Mouse (Mus musculus) CD8-positive naive resting alpha-beta T cell, adult 2 months (primary cell): ENCODE results near the gene Dglucy.
A peak's percentile ranks its signal among the peaks of the same experiment; 100 is the strongest.

ENCODE experiments used
- DNase-seq, 2 experiments: peaks; one replicate each; pipeline ENCODE4 v3.0.0; 2022; ENCODE audit warnings: low read depth in 2 of 2, low spot score in 2 of 2

Dglucy gene

DNA sequence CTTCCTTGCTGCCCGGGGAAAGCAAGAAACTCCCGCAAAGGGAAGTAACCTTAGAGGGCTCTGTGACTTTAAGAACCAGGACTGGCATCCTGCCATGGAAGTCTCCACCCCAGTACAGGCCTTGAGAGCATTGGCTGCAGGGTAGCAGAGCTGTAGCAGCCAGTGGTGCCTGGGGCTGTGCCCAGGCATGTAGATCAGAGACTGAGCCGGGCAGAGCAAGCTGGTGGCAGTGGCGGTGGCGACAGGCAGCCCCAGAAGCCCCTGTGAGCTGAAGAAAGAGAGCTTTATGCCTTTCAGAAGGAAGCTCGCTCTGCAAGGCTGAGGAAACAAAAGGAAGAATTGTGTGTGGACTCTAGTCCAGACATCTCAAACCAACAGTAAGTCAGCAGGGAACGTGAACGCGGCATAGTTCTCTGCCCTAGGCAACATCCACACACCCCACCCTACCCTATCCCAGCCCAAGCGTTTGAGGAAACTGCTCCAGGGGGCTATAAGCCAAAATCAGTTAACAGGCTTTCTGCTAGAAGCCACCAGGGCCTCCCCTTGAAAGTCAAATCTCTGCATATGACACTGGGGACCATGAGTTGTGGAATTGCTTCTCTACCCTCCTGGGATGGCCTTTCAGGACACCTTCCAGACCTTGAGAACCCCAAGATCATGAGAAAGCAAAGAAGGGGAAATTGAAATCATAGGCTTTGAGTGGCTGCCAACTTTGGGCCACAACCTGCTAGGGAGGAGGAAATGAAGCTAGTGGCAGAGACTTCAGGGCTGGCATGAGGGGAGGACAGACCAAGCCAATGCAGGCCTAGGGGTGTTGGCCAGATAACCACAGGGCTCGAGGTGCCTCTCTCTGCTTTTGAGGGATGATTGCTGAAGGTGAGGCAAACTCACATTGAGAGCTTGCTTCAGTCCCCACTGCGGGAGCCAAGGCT, at the start of gene Dglucy:
Gene Dglucy (plus strand): TSS at position 124 of the 932 bp plus-strand sequence.
- DNase-seq, result peak; percentile 35 to 58

DNA sequence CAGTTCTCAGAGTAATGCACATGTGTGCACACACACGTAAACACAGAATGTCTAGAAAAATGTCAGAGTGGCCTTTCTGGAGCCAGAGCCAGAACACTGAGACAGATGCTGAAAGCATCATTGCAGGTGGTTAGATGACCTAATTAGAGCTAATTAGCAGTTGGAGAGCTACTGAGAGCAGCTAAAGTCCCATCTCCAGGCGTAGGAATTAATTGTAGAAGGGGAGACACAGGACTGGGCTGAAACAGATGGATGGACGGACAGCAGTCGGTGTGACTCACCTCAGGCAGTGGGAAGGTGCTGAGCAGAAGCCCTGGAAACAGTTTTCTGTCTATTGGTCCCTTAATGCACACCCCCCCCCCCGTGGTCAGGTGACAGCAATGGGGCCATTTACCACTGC, 43.7 kb upstream of the Dglucy start:
- DNase-seq, result no peak

DNA sequence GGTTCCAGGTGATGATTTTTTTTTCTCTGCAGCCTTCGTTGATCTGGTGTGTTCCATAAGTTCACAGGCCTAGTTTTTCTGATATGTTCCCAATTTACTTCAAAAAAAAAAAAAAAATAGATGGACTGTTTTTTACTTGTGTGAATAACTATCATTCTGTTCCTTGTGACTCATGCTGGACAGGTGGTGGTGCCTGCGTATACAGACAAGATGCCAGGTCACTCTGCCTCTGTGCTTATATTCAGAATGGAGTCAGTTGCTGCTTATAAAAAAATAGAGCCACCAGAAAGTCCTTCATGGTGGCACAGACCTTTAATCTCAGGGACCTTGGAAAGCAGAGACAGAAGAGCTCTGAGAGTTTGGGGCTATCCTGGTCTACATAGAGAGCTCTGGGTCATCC, 43.3 kb upstream of the Dglucy start:
- DNase-seq, result no peak

DNA sequence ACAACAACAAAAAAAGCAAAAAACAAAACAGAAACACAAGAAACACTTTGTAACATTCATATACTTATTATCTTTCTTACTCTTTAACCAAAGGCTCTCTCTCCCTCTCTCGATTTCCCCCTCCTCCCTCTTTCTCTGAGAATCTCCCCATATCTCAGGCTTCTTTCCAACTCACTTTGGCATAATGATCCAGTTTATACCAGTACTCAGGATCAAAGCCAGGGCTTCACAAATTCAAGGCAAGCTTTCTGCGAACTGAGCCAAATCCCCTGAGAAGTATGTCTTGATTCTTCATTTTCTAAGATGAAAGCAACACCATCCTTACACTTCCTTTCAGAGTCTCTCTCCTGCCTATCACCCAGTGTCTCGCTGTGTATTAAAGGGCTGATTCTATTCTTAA, 40.4 kb upstream of the Dglucy start:
- DNase-seq, result no peak

DNA sequence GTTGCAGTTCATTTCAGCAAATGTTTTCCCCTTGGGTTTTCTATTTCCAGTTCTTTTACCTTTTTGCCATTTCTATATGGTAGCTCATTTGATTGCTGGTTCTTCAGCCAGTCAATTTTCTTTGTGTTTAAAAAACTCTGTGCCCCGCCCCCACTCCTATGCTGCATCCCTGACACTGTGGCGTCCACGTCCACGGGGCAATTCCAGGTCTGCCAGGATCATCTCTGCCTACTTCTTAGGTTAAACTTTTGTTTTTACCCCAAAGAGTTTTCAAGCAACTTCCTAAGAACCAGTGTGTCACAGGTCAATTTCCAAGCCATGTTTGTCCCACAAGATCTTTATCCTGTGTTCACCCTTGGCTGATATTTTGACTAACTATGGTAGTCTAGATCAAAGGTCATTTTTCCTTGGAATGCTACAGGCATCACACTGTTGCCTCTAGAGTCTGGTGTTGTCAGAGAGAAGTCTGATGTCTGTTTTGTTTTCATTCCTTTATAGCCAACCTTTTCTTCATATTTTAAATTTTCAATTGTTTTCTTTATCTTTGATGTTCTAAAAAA, 39.8 kb upstream of the Dglucy start:
- DNase-seq, result no peak

DNA sequence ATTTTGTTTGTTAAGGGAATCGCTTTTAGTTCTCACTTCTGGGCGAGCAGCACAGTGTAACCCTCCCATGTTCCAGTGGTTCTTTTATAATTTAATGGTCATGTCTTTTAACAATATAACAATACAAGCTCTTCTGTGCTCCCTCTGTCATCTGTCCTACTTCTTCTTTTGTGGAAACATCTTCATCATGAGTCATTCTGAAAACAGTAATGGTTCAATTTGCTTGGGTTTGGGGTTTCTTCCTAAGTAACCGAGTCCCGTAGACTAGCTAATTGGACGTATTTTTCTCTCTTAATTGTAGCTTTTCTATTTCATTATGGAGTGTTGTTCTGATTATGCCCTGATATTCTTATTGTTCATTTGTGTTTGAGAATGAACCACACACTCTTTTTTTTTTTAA, 38.5 kb upstream of the Dglucy start:
- DNase-seq, result no peak

DNA sequence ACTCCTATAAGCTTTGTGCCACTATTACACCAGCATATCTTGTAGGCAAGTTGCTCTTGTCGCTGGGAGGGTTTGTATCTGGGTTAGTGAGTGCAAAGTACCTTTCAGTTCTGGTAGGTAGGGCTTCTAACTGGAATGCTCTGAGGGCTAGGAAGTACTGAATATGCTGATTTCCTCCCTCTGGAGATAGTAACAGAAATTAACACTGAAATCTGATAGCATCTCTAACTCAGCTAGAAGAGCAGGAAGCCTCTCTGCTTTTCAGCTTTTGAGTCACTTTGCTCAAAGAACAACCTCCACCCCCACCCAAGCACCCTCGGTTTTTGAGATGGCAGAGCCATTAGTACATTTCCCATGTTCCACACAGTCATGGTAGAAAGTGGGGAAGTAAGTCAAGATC, 36.4 kb upstream of the Dglucy start:
- DNase-seq, result no peak

DNA sequence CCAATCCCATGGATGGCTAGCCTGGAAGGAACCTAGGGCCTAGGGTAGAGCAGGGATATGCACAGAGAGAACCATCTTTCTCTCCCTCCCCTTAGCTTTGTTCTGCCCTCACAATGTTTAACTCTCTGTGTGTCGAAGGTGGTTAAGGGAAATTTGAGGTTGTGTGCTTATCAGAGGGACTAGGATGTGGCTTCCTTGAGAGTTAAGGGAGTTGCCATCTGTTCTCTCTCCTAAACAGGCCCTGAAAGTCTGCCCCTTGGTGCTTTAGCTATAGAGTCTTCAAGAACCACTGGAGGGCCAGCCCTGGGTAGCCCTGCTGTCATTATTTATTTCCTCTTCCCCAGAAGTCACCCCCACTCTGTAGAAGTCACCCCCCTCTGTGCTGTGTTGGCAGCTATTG, 25.9 kb upstream of the Dglucy start:
- DNase-seq, result no peak

DNA sequence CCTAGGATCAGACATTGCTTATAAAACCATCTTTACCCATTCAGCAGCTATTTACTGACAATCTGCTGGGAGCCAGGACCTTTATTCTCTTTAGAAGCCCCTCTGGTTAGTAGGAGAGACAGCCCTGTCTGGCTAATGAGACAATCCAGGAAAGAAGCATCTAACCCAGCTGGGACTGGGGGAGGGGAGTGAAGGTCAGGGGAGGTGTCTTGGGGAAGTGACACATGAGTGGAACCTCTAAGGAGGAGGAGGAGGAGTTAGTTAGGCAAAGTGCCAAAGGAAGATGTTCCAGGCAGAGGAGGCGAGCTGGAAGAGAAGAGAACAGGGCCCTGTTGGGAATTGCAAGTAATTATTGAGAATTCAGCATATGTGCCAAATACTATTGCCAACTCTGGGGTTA, 25.1 kb upstream of the Dglucy start:
- DNase-seq, result no peak

DNA sequence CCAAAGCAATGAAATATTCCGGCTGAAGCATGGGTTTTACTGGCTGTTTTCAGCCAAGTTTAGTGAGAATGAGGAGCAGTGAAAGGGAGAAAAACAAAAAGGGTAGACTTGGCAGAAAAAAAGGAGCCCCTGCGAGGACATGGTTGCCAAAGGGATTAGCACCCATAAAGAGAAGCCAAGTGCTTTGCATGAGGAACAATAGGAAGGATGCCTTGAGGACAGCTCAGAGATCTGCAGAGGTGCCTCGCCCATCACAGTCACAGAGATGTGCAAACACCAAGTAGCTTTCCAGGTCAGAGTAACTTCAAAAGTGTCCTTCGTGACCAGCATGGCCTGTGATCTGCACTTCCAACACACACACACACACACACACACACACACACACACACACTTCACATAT, 21.4 kb upstream of the Dglucy start:
- DNase-seq, result no peak

DNA sequence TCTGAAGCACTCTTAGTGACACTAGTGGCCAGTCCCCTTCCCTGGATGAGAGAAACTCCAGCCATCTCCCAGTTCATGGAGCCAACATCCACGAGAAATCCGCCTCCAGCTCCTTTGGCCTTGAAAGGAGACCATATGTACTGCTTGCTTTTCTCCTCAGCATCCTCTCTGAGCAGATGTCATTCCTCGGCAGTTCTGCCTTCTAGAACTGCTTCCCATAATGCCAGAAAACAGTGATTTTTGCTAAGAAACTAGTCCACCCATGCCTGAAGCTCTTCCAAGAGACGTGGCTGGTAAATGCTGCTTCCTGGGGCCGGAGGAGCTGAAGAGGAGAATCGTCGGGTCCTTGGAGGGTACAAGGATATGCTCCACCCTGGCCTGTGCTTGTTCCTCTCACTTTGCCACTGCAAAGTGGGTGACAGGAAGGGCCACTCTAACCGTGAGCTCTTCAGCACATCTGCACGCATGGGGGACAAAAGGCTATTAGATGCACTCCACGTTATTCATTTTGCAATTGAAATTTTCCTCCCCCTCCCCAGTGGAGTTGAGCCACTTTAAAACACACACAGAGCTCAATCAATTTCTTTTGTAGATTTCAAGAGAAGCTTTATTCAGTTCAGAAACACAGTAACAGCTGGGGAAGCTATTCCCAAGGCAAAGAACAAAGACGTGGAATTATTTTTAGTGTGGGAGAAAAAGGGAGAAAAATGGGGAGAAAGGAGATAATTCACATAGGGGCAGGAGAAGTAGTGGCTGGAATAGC, 16.0 kb upstream of the Dglucy start:
- no peak for DNase-seq

DNA sequence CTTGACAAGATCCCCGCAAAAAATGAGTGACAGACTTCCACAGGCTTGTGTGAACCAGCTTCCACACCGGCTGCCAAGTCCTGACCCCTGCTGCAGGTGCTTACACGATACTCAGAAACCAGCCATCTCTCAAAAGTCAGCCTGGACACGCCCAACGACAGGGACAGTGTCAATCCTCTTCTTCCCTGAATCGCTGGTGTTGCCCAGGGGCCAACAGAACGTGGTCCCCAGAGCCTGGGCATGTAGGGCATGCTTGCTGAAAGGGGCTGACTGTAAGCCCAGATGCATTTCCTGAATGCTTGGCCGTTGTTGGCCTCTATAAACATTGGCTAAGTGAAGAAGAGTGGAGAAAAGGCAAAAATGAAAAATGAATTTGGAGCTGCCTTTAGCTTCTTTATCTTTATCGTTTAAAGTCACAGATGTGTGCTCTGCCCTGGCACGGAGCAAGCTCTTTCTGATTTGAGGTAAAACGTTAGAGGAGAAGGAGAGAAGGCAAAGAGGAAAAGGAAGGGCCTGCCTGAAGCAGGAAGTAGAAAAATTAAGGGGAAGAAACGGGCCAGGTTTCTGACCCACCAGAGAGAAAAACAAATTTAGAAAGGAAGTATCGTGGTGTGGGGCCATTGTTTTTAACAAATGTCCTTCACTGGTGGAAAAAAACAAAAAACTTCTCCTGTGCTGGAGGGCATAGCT, 14.4 kb upstream of the Dglucy start:
- DNase-seq, result no peak

DNA sequence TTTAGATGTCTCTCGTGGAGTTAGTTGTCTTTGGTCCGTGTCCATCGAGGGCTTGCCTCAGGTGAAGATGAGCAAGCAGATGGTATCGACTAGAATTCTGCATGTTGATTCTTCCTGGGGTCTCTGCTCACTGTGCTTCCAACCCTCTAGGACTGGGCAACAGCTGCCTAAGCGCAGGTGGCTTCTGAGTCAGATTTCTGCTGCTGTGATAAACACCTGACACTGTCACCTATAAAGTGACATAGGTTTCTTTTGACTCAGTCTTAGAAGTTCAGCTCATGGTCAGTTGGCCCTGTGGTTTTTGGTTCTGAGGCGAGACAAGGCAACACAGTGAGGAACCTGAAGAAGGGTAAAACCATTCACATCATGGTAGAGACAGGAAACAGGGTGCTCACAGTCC, 9.0 kb upstream of the Dglucy start:
- DNase-seq, result no peak

DNA sequence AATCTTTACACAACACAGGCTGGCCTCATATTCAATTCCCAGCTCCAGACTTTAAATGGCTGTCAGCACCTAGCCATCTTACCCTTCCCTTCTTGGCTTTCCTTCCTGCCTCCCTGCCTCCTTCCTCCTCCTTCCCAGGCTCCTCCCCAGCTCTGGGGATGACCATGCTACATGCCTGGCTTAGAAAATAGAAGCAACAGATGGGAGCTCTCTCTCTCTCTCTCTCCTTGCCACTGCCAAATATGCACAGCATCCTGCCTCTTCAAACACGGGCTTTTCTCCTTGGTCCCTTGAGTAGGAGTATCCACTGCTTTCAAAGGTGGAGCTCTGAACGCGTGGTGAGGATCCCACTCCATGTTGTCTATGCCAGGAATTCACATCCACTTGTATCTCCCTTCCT, 8.1 kb upstream of the Dglucy start:
- no peak for DNase-seq

DNA sequence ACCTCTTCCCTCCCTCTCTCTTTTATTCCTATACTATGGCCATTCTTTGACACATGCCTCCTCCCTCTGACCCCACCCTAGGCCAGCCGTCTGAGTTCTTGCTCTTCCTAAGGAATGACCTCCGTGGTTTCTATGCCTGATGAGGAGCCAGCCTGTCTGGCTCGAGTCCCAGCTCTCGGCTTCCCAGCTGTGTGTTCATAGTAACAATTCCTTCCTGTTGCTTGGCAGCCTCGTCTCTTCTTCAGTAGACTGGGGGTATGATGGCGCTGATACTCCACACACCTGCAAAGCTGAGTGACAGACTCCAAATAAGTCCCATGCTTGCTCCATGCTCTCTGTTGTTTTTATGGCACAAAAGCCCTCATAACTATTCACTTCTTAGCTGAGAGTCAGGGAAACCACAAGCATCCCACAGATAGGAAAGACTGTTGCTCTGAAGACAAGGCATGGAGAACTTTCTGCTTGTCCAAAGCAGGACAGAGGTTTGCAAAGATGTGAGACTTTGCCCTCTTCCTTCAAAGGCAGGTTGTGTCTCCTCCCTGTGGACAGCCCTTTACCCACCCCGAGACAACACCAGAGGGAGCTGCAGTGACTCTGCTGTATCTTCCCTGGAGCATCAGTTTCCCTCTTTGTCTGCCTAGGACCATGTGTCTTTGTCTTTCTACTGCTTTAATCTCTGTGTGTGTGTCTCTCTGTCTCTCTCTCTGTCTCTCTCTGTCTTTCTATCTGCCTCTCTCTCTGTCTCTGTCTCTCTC, 6.5 kb upstream of the Dglucy start:
- peak in 1 of 2 experiments; percentile 19 for DNase-seq

DNA sequence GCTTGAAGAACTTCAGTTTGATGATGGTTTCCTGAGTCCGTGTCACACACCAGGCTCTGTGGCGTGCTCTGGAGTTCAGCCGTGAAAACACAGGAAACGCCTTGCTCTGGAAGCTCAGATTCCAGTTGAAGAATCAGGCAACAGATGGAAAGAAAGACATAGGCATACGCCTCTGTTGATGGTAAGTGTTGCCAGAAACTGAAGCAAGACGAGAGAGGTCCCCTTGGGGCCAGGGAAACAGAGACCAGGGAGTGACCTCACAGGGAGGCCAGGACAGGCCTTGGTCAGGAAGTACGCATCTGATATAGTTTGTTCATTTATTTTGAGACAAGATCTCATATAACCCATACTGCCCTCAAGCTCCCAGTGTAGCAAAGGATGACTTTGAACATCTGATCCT, 4.1 kb upstream of the Dglucy start:
- DNase-seq, result no peak

DNA sequence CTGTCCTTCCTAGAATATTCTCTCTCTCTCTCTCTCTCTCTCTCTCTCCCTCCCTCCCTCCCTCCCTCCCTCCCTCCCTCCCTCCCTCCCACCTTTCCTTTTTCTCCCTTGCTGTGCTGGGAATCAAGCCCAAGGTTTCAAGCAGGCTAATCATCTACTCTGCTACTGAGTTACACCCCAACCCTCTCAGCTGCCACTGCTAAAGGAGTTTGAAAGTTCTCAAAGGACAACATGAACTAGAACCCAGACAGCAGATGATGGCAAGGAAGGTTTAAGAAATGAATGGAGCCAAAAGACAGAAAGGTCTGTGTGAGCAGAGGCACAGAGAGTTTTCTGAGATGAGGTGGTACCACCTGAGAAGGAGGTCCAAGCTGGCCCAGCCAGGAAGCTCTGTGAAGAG, 3.6 kb upstream of the Dglucy start:
- DNase-seq, result no peak

DNA sequence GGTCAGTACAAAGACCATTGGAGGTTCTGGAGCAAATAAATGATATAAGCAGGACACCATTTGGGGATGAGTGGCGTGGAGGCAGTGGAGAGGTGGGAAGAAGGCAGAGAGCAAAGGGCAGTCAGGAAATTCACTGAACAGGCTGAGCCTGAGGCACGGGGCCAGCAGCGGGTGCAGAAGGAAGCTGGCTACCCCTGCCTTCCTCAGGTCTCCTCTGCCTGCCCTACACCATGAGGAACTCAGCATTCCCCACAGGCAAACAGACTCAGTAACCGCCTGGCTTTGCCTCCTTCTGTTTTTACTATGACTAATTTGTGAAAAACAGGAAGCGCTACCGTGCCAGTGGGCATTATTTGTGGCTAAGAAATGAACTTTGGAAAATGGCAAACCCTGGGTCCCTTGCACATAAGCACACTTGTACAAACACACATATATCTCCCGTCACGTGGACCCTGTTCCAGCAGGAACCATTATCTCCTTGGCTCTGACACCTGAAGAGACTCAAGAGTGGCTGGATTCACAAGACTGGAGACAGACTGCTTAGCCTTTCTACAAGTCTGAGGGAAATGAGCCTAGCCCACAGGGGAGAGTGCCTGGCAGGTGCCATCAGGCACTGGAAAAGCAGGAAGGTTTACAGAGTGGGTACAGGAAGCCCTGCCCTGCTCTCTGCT, 2.8 kb upstream of the Dglucy start:
- DNase-seq, result no peak

DNA sequence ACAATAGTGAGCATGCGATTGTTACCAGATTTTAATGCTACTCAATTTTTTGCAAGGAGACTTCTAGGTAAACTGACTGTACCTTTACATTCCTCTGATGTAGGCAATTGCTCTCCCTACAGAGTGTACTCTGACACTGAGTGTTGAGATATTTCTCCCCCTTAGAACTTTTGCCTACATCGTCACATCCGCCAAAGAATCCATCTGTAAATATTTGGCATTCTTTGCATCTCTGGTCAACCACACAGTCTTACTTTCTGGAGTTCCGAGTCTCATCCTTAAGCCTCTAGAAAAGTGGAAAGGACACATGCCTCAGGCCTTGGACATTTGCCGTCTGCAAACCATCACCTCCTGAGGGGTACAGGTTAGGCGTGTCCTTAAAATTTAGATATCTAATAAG, 1.9 kb upstream of the Dglucy start:
- DNase-seq, result no peak

DNA sequence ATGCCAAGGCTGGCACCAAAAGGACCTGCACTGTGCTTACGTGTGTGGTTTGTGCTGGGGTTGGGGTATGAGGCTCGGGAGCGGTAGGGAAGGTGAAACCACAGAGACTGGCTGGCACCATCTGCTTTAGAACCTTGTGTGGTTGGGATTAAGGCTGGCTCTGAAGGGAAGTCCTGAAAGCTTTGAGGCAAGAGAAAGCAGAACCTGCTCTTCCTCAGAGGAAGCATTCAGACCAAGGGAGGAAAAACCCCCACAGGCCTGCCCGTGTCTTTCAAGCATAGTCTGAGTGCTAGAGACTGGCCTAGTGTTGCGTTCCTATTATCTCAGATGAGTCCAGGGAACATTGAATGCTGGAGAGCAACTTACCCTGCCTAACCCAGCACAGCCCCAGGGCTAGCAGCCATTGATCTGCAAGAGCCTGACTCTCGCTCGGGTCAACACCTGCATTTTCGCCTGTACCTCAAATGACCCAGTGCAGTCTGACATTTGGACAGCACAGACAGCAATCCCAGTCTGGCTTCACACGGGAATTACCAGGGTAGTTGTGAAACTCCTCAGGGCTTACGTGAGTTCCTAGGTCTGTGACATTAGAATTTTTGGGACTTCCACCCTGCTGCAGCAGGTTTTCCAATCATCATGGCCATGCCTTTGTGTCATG, 452 bp upstream of the Dglucy start:
- no peak for DNase-seq
